Mouse (Mus musculus): ENCODE measurements at regions not wholly inside any gene's neighbourhood (a gene's known extent, or its start where the extent isn't known, plus 50 kb on each side); places are given as distances from the start of the nearest gene placed in this dataset.

- peak in 1 of 2 experiments; percentile 6 for DNase-seq (ENCODE audit: low spot score in 2 of 2)
These were observed 591.2 kb downstream of the Sorcs1 start for GRCm38 (mm10) chr19:50087277-50087676.

GRCm38 (mm10) chr19:50077427-50078040, 600.9 kb downstream of the Sorcs1 start:
- no peak for DNase-seq (ENCODE audit: low spot score in 2 of 2)

GRCm38 (mm10) chr19:50060448-50060847, 618.0 kb downstream of the Sorcs1 start:
- DNase-seq (ENCODE audit: low spot score in 2 of 2), result no peak

GRCm38 (mm10) chr19:50052910-50053309, 625.5 kb downstream of the Sorcs1 start:
- no peak for DNase-seq (ENCODE audit: low spot score in 2 of 2)

- DNase-seq (ENCODE audit: low spot score in 2 of 2), result no peak
These were observed 632.7 kb downstream of the Sorcs1 start for GRCm38 (mm10) chr19:50045761-50046160.

GRCm38 (mm10) chr19:50013659-50014058, 664.8 kb downstream of the Sorcs1 start:
- peak; percentile 21 to 35 for DNase-seq (ENCODE audit: low spot score in 2 of 2)

GRCm38 (mm10) chr19:50005248-50005647, 673.2 kb downstream of the Sorcs1 start:
- no peak for DNase-seq (ENCODE audit: low spot score in 2 of 2)

- DNase-seq (ENCODE audit: low spot score in 2 of 2), result no peak
These were observed 692.6 kb downstream of the Sorcs1 start for GRCm38 (mm10) chr19:49985826-49986225.

- no peak for DNase-seq (ENCODE audit: low spot score in 2 of 2)
These were observed 712.1 kb downstream of the Sorcs1 start for GRCm38 (mm10) chr19:49966284-49966841.

GRCm38 (mm10) chr19:49964679-49965078, 713.8 kb downstream of the Sorcs1 start:
- no peak for DNase-seq (ENCODE audit: low spot score in 2 of 2)

GRCm38 (mm10) chr19:49958517-49958916, 719.9 kb downstream of the Sorcs1 start:
- DNase-seq (ENCODE audit: low spot score in 2 of 2), result no peak

- no peak for DNase-seq (ENCODE audit: low spot score in 2 of 2)
These were observed 747.2 kb downstream of the Sorcs1 start for GRCm38 (mm10) chr19:49931202-49931601.

- DNase-seq (ENCODE audit: low spot score in 2 of 2), result no peak
These were observed 766.7 kb downstream of the Sorcs1 start for GRCm38 (mm10) chr19:49911738-49912137.

GRCm38 (mm10) chr19:49880241-49880640, 798.2 kb downstream of the Sorcs1 start:
- no peak for DNase-seq (ENCODE audit: low spot score in 2 of 2)

- DNase-seq (ENCODE audit: low spot score in 2 of 2), result peak; percentile 22 to 28
These were observed 817.7 kb downstream of the Sorcs1 start for GRCm38 (mm10) chr19:49860761-49861160.

- DNase-seq (ENCODE audit: low spot score in 2 of 2), result no peak
These were observed 822.9 kb downstream of the Sorcs1 start for GRCm38 (mm10) chr19:49855481-49856035.

- no peak for DNase-seq (ENCODE audit: low spot score in 2 of 2)
These were observed 836.5 kb downstream of the Sorcs1 start for GRCm38 (mm10) chr19:49841984-49842383.

- no peak for DNase-seq (ENCODE audit: low spot score in 2 of 2)
These were observed 839.1 kb downstream of the Sorcs1 start for GRCm38 (mm10) chr19:49839153-49839911.

GRCm38 (mm10) chr19:49830918-49831317, 847.5 kb downstream of the Sorcs1 start:
- no peak for DNase-seq (ENCODE audit: low spot score in 2 of 2)

GRCm38 (mm10) chr19:49805636-49806397, 872.6 kb downstream of the Sorcs1 start:
- no peak for DNase-seq (ENCODE audit: low spot score in 2 of 2)
